In the genomic region with DNA sequence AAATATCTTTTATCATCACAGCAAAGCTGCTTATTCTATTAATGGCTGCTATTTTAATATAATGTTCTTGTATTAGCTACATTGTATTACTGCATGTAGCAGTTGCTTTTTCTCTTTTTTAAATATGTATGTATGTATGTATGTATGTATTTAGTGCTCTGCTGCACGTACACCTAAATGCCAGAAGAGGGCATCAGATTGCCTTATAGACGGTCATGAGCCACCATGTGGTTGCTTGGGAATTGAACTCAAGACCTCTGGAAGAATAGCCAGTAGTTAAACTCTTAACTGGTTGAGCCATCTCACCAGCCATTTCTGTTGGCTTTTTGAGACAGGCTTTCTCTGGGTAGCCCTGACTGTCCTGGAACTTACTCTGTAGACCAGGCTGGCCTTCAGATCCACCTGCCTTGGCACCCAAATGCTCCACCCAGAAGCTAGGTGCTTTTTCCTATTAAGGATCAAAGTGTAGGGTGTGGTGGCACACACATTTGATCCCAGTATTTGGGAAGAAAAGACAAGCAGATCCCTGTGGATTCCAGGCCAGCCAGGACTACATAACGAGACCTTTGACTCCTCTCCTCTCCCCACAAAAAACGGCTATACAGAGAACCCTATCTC, we compare ENCODE assay signal across 15 mouse cellular contexts. TPM values are rescaled to one million over a fixed set of nuclear protein-coding genes. Genes with fewer than 3 reads are reported as not detected.
DNase-seq lines count a peak whose midpoint lies in the region; ATAC-seq and TF ChIP-seq lines count a peak whose summit lies in the region.
"Had no signal": no experiment of that assay in that cellular context is flagged by ENCODE, and none has a peak within 500 bp of the region (broad histone marks: within the 10 kb centered on the region; RNA-seq: fewer than 3 reads in every experiment).

No protein-coding gene starts in this region.

- no peak for ATAC-seq in liver, embryonic 14.5 days (ENCODE audit: insufficient read depth)
- no peak for ATAC-seq in liver, embryonic 12.5 days

- H3K9me3 ChIP-seq in liver, embryonic 14.5 days (ENCODE audit: control insufficient read depth, low read length): no peaks in the 10 kb centered on the region
- H3K9me3 ChIP-seq in liver, embryonic 12.5 days (replicated peaks): no peaks in the 10 kb centered on the region
- H3K9me3 ChIP-seq: heart, embryonic 15.5 days; limb, embryonic 13.5 days; neural tube, embryonic 12.5 days had no signal

- TF ChIP-seq POLR2A in cerebellum, adult 2 months (IDR thresholded peaks at IDR 0.05; ENCODE audit: borderline replicate concordance, insufficient read depth, low read length): no peak

- TF ChIP-seq EP300 in liver, embryonic 14.5 days (IDR thresholded peaks at IDR 0.05; ENCODE audit: low read depth): no peak

- H3K27me3 ChIP-seq in liver, embryonic 14.5 days (ENCODE audit: control insufficient read depth, insufficient read depth, low read length): no peaks in the 10 kb centered on the region
- no peaks in the 10 kb centered on the region for H3K27me3 ChIP-seq in liver, embryonic 12.5 days (replicated peaks)
- no peaks in the 10 kb centered on the region for H3K27me3 ChIP-seq in cerebellum, adult 2 months (ENCODE audit: control insufficient read depth, insufficient read depth, low read length)
- H3K27me3 ChIP-seq: heart, embryonic 15.5 days; limb, embryonic 13.5 days; neural tube, embryonic 12.5 days had no signal

- H3K36me3 ChIP-seq in liver, embryonic 14.5 days (replicated peaks; ENCODE audit: control insufficient read depth, insufficient read depth, low read depth): peaks cover 33% of the 10 kb centered on the region
- H3K36me3 ChIP-seq in liver, embryonic 12.5 days: peaks cover 51% of the 10 kb centered on the region

- peak; percentile 73 for TF ChIP-seq CTCF in liver, embryonic 14.5 days (IDR thresholded peaks at IDR 0.05; ENCODE audit: low read depth)
- no peak for TF ChIP-seq CTCF in cerebellum, adult 2 months (IDR thresholded peaks at IDR 0.05; ENCODE audit: borderline replicate concordance, insufficient read depth, low read depth, low read length)

- H3K4me1 ChIP-seq in liver, embryonic 14.5 days (replicated peaks; ENCODE audit: control insufficient read depth in 2 of 2, insufficient read depth in 2 of 2, low read length in 1 of 2): peaks cover 14% of the 10 kb centered on the region in 2 experiments
- peaks cover 36% of the 10 kb centered on the region for H3K4me1 ChIP-seq in liver, embryonic 12.5 days
- peaks cover 4% of the 10 kb centered on the region; the same call in 1 of the 2 replicates for H3K4me1 ChIP-seq in cerebellum, adult 2 months (ENCODE audit: control insufficient read depth, insufficient read depth, low read length)

- no peak overlapping the region for H3K4me3 ChIP-seq in liver, embryonic 14.5 days (ENCODE audit: insufficient read depth in 1 of 2, low read depth in 2 of 2, low read length in 2 of 2)
- H3K4me3 ChIP-seq in liver, embryonic 12.5 days: no peak overlapping the region
- no peak overlapping the region for H3K4me3 ChIP-seq in cerebellum, adult 2 months (replicated peaks; ENCODE audit: insufficient read depth, low read depth, low read length)
- H3K4me3 ChIP-seq: erythroblast, embryonic 14.5 days; heart, embryonic 15.5 days; limb, embryonic 13.5 days; neural tube, embryonic 12.5 days had no signal

- 66% methylated on average over 4 of the region's 4 CpGs for WGBS in liver, embryonic 14.5 days (ENCODE audit: insufficient replicate concordance)
- 66% methylated on average over 4 of the region's 4 CpGs for WGBS in liver, embryonic 12.5 days (ENCODE audit: insufficient replicate concordance)
- WGBS in cerebellum, adult 2 months: 70% methylated on average over 4 of the region's 4 CpGs

- DNase-seq in embryo, embryonic 10 days (ENCODE audit: low spot score): peak; percentile 58
- no peak for DNase-seq in embryo, embryonic 9.5 days (ENCODE audit: extremely low spot score)
- no peak for DNase-seq in liver, embryonic 14.5 days (ENCODE audit: low read depth in 3 of 3, low spot score in 3 of 3)
- peak; percentile 76 for DNase-seq in ES-CJ7 (ENCODE audit: low read depth, low spot score)
- peak; percentile 65 for DNase-seq in induced T-regulatory cell, adult 2 months (ENCODE audit: low read depth)
- DNase-seq in neural tube, embryonic 10.5 days (ENCODE audit: extremely low spot score, low spot score): no peak
- no peak for DNase-seq in cerebellum, adult 2 months
- DNase-seq: adrenal gland, adult 8-10 months; cerebellum, adult 11-12 months; kidney, adult 8-10 months had no signal

- H3K4me2 ChIP-seq in liver, embryonic 14.5 days (ENCODE audit: low read depth): no peak overlapping the region
- no peak overlapping the region for H3K4me2 ChIP-seq in liver, embryonic 12.5 days
- H3K4me2 ChIP-seq: heart, embryonic 15.5 days; limb, embryonic 13.5 days; neural tube, embryonic 12.5 days had no signal

- no peak overlapping the region for H3K9ac ChIP-seq in liver, embryonic 14.5 days (replicated peaks)
- H3K9ac ChIP-seq in liver, embryonic 12.5 days: no peak overlapping the region
- H3K9ac ChIP-seq: heart, embryonic 15.5 days; limb, embryonic 13.5 days; neural tube, embryonic 12.5 days had no signal

- H3K27ac ChIP-seq in liver, embryonic 14.5 days: no peak overlapping the region
- H3K27ac ChIP-seq in liver, embryonic 12.5 days: no peak overlapping the region
- no peak overlapping the region for H3K27ac ChIP-seq in cerebellum, adult 2 months (ENCODE audit: insufficient read depth, low read length)
- H3K27ac ChIP-seq: heart, embryonic 15.5 days; limb, embryonic 13.5 days; neural tube, embryonic 12.5 days had no signal

RNA-seq across cellular contexts. Expression of a gene that starts 4.7 kb away (rescaled TPM):
- polyA plus RNA-seq in liver, embryonic 14.5 days (2012; rRNA removed): 20.7 and 23.7 TPM in 2 replicates
- polyA plus RNA-seq in liver, embryonic 14.5 days (2014; fragmentation: Nextera tagmentation; extraction: Ambion mirVana): 36.4 and 37.6 TPM in 2 replicates
- 58.2 and 62.3 TPM in 2 replicates for polyA plus RNA-seq in liver, embryonic 12.5 days (2016; fragmentation: Nextera tagmentation; extraction: Ambion mirVana)
- polyA plus RNA-seq in cerebellum, adult 2 months (2012; rRNA removed): 124 and 125 TPM in 2 replicates

RNA-seq across cellular contexts. Expression of a gene that starts 4.9 kb away (rescaled TPM):
- 20.9 and 29.9 TPM in 2 replicates for polyA plus RNA-seq in liver, embryonic 14.5 days (2012; rRNA removed)
- 43.6 and 46.1 TPM in 2 replicates for polyA plus RNA-seq in liver, embryonic 14.5 days (2014; fragmentation: Nextera tagmentation; extraction: Ambion mirVana)
- polyA plus RNA-seq in liver, embryonic 12.5 days (2016; fragmentation: Nextera tagmentation; extraction: Ambion mirVana): 67.2 and 73.1 TPM in 2 replicates
- 87.1 and 93.7 TPM in 2 replicates for polyA plus RNA-seq in cerebellum, adult 2 months (2012; rRNA removed)

RNA-seq across cellular contexts. Expression of a gene that starts 8.4 kb away (rescaled TPM):
- 31.2 and 31.3 TPM in 2 replicates for polyA plus RNA-seq in liver, embryonic 14.5 days (2012; rRNA removed)
- 22.8 and 25.3 TPM in 2 replicates for polyA plus RNA-seq in liver, embryonic 14.5 days (2014; fragmentation: Nextera tagmentation; extraction: Ambion mirVana)
- 51.5 and 53.1 TPM in 2 replicates for polyA plus RNA-seq in liver, embryonic 12.5 days (2016; fragmentation: Nextera tagmentation; extraction: Ambion mirVana)
- polyA plus RNA-seq in cerebellum, adult 2 months (2012; rRNA removed): 94.6 and 100 TPM in 2 replicates

RNA-seq across cellular contexts. Expression of a gene that starts 8.6 kb away (rescaled TPM):
- polyA plus RNA-seq in liver, embryonic 14.5 days (2012; rRNA removed): 0.90 and 0.92 TPM in 2 replicates
- polyA plus RNA-seq in liver, embryonic 14.5 days (2014; fragmentation: Nextera tagmentation; extraction: Ambion mirVana): 0.66 and 0.77 TPM in 2 replicates
- 0.90 and 1.3 TPM in 2 replicates for polyA plus RNA-seq in liver, embryonic 12.5 days (2016; fragmentation: Nextera tagmentation; extraction: Ambion mirVana)
- polyA plus RNA-seq in cerebellum, adult 2 months (2012; rRNA removed): 3.9 and 4.1 TPM in 2 replicates

RNA-seq across cellular contexts. Expression of a gene that starts 13.8 kb away (rescaled TPM):
- polyA plus RNA-seq in liver, embryonic 14.5 days (2012; rRNA removed): 8.5 and 8.8 TPM in 2 replicates
- polyA plus RNA-seq in liver, embryonic 14.5 days (2014; fragmentation: Nextera tagmentation; extraction: Ambion mirVana): 0.80 and 1.2 TPM in 2 replicates
- polyA plus RNA-seq in liver, embryonic 12.5 days (2016; fragmentation: Nextera tagmentation; extraction: Ambion mirVana): 4.5 and 7.2 TPM in 2 replicates
- 44.5 and 45.4 TPM in 2 replicates for polyA plus RNA-seq in cerebellum, adult 2 months (2012; rRNA removed)

Comparison
In these comparisons a context has a peak if more than half of its experiments do, and no peak if none do; other contexts are left out.
1. DNase-seq: peak in embryo, embryonic 10 days (single experiment), ES-CJ7 (single experiment) and induced T-regulatory cell, adult 2 months (single experiment); none in embryo, embryonic 9.5 days (single experiment), liver, embryonic 14.5 days (0 of 3), neural tube, embryonic 10.5 days (single experiment) and cerebellum, adult 2 months (0 of 2).